Mouse (Mus musculus) kidney, embryonic 16.5 days (tissue): ENCODE measurements around the gene Hsph1. TPM values are rescaled to one million over a fixed set of nuclear protein-coding genes. Genes with fewer than 3 reads are reported as not detected.

Experiments
- ATAC-seq: fragments of 200-750 bp; cut with Nextera tagmentation; 2 replicates; pipeline ENCODE4 v1.8.0; 2017; ENCODE audit warnings: moderate TSS enrichment; ENCODE audit not compliant: low FRiP score, low TSS enrichment
- H3K27ac ChIP-seq: fragments of 300-500 bp; sonication (generic); 2 replicates; pipeline ENCODE4 v1.5.1; 2014; ENCODE audit warnings: low read length
- H3K27me3 ChIP-seq: fragments of 300-500 bp; sonication (generic); 2 replicates; pipeline ENCODE4 v1.6.1; 2014; ENCODE audit warnings: low read length, control low read depth, mixed read lengths; ENCODE audit not compliant: insufficient read depth
- H3K36me3 ChIP-seq: fragments of 300-500 bp; sonication (generic); 2 replicates; pipeline ENCODE4 v1.6.1; 2014; ENCODE audit warnings: low read length, control low read depth, mixed read lengths; ENCODE audit not compliant: insufficient read depth
- H3K4me1 ChIP-seq: fragments of 300-500 bp; sonication (generic); 2 replicates; pipeline ENCODE4 v1.6.1; 2014; ENCODE audit warnings: low read length, control low read depth, mixed read lengths; ENCODE audit not compliant: insufficient read depth
- H3K4me2 ChIP-seq: fragments of 300-500 bp; sonication (generic); replicated peaks from 2 replicates; pipeline ENCODE4 v1.6.1; 2014; ENCODE audit warnings: low read depth, low read length
- H3K4me3 ChIP-seq: fragments of 300-500 bp; sonication (generic); 2 replicates; pipeline ENCODE4 v1.5.1; 2014; ENCODE audit warnings: mild to moderate bottlenecking, low read length
- H3K9ac ChIP-seq: fragments of 300-500 bp; sonication (generic); replicated peaks from 2 replicates; pipeline ENCODE4 v1.6.1; 2014; ENCODE audit warnings: low read length
- H3K9me3 ChIP-seq: fragments of 300-500 bp; sonication (generic); 2 replicates; pipeline ENCODE4 v1.6.1; 2016; ENCODE audit warnings: low read length, control low read depth
- WGBS: fragments of 180-500 bp; shearing (Covaris S2); extraction: QIAGEN DNeasy Blood & Tissue Kit; methylation state at CpG from one replicate; pipeline ENCODE4 v1.1.7; 2014; 5-methylcytosine and 5-hydroxymethylcytosine counted together
- polyA plus RNA-seq: library from polyadenylated mRNA; unstranded; fragments of >200 nt; fragmentation: Nextera tagmentation; extraction: Ambion mirVana; gene quantifications from 2 replicates; pipeline ENCODE4 v1.2.1, GENCODE M21; 2015

Hsph1 gene
- 67.5 and 68.8 TPM in 2 replicates for polyA plus RNA-seq

DNA sequence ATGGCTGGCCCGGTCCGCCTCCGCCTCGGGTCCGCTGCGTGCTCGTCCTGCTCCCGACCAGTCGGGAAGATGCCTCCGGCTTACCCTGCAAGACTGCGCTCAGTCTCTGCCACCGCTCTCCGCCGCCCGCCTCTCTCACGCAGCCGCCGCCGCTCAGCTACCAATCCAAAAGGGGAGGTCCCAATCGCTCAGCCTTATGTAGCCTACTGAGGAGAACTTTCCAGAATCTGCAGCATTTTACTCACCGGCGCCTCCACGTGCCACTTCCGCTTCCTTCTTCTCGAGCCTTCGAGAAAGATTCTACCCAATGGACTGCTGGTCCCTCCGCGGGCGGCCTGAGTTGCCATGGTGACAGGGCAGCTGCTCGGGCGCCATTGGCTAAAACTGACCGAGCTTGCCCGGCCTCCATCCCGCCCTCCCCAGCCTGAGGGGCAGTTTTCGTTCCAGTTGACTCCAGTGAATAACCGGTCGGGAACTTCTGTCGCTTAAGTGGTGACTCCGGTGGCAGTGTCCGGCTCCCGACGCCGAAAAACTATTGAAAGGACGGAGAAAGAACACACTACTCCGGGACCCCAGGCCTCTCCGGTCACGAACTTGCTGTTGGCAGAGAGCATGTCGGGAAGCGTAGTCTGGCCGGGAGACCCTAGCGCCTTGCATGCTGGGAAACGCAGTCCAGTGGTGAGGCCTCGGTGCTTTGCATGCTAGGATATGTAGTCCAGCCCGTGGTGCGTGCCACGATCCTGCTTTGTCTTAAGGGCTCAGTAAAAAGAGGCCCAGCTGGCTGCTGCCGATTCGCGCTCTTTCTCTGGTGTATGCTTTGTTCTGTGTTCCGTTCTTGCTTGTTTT lies at the start of gene Hsph1:
Gene Hsph1 (minus strand): TSS at position 302 of the 846 bp plus-strand sequence.
- H3K4me1 ChIP-seq: peaks cover 20% of the 10 kb centered on the region
- under 1% methylated on average over 59 of the region's 60 CpGs for WGBS
- H3K4me3 ChIP-seq: peak within 1 kb of the TSS; percentile 87
- ATAC-seq: peak; percentile 99
- H3K36me3 ChIP-seq: peaks cover 15% of the 10 kb centered on the region
- H3K27me3 ChIP-seq: no peaks in the 10 kb centered on the region
- peak within 1 kb of the TSS; percentile 83 for H3K9ac ChIP-seq
- H3K4me2 ChIP-seq: peak within 1 kb of the TSS; percentile 91
- no peaks in the 10 kb centered on the region for H3K9me3 ChIP-seq
- peak within 1 kb of the TSS; percentile 85 for H3K27ac ChIP-seq

DNA sequence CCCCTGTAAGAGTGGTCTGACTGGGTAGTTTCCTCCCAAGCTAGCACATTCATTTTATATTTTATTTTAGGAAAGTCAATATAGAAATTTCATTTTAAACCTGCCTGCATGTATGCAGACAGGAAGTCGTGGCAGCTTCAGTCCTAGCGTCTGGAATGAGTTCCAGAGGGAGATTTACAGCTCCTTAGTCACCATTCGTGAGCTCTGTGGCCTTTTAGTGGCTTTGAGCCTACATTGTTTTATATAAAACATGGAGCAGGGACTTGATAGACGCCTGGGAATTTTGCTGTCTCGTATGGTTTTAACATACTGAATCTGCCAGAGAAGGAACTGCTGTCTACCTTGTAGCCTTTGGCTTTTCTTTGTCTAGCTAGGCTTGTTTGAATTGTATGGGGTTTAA lies 44.8 kb upstream of the Hsph1 start:
- WGBS: 38% methylated on average over 5 of the region's 5 CpGs
- H3K4me3 ChIP-seq: no peak overlapping the region
- ATAC-seq: no peak
- no peaks in the 10 kb centered on the region for H3K9me3 ChIP-seq
- H3K4me1 ChIP-seq: peaks cover 17% of the 10 kb centered on the region
- H3K27me3 ChIP-seq: no peaks in the 10 kb centered on the region
- 0 out of 2 replicates have a peak overlapping the region, but pooled peaks have one; percentile 24 for H3K27ac ChIP-seq
- no peaks in the 10 kb centered on the region for H3K36me3 ChIP-seq
- H3K9ac ChIP-seq: no peak overlapping the region
- H3K4me2 ChIP-seq: no peak overlapping the region

DNA sequence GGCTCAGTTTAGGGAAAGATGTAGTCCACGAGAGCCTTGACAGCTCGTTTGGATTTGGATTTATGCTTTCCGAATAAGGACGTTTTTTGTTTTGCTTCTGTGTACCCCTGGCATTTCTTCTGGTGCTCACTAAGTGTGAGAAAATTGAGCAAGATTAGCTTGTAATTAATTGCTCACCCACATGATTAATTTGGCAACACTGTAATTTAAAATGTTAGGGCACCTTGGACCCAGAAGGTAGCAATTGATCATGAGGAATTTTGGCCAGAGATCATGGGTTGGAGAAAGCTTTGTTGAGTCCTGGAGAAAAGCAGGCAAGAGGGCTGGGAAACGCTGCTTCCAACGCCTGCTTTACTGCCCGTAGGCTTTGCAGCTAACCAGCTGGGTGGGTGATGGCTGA lies 43.7 kb upstream of the Hsph1 start:
- no peaks in the 10 kb centered on the region for H3K27me3 ChIP-seq
- 41% methylated on average over 7 of the region's 7 CpGs for WGBS
- peaks cover 17% of the 10 kb centered on the region for H3K4me1 ChIP-seq
- H3K9ac ChIP-seq: no peak overlapping the region
- H3K36me3 ChIP-seq: no peaks in the 10 kb centered on the region
- no peaks in the 10 kb centered on the region for H3K9me3 ChIP-seq
- no peak overlapping the region for H3K27ac ChIP-seq
- peak overlapping the region; percentile 96; the same call in 1 of the 2 replicates for H3K4me2 ChIP-seq
- no peak overlapping the region for H3K4me3 ChIP-seq
- no peak for ATAC-seq

DNA sequence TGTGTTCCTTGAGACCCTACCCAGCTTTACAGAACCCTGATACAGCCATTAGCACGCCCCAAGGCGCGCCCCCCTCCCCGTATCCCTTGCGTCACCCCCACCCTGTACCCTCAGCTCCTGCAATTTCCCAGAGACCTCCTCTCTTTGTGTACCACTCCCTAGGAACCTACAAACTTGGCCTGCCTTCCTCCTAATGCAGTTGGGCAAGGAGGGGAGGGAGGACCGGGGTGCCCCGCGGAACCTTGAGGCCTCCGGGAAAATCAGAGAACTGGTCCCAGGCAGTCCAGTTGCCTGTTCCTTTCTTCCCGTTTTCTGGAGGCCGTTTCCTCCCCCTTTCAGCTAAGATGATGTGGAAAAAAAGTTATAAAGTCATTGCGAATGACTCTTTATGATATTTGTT lies 43.2 kb upstream of the Hsph1 start:
- Histone ChIP-seq H3K9me3 (no peaks in the 10 kb centered on the region), H3K4me2 (peak overlapping the region; percentile 96), H3K27me3 (no peaks in the 10 kb centered on the region), H3K4me1 (peaks cover 17% of the 10 kb centered on the region), H3K27ac (0 out of 2 replicates have a peak overlapping the region, but pooled peaks have one; percentile 34), H3K9ac (peak overlapping the region; percentile 93), H3K36me3 (no peaks in the 10 kb centered on the region), H3K4me3 (peak overlapping the region; percentile 77)
- 13% methylated on average over 12 of the region's 12 CpGs for WGBS
- ATAC-seq: no peak

DNA sequence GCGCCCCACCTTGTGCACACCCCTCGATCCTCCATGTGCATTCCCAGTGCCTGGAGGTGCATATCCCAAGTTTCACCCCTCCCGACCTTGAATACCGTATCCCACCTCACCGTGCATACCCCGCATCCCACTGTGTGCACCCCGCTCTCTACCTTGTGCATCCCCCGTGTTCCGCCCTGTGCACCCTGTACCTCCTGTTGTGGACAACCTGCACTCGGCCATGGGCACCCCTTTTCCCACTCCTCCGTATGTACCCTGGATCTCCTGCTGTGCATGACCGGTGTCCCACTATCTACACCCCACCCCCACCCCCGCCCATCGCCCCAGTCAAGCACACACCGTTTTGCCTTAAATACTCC lies 42.8 kb upstream of the Hsph1 start:
- WGBS: 2% methylated on average over 15 of the region's 15 CpGs

DNA sequence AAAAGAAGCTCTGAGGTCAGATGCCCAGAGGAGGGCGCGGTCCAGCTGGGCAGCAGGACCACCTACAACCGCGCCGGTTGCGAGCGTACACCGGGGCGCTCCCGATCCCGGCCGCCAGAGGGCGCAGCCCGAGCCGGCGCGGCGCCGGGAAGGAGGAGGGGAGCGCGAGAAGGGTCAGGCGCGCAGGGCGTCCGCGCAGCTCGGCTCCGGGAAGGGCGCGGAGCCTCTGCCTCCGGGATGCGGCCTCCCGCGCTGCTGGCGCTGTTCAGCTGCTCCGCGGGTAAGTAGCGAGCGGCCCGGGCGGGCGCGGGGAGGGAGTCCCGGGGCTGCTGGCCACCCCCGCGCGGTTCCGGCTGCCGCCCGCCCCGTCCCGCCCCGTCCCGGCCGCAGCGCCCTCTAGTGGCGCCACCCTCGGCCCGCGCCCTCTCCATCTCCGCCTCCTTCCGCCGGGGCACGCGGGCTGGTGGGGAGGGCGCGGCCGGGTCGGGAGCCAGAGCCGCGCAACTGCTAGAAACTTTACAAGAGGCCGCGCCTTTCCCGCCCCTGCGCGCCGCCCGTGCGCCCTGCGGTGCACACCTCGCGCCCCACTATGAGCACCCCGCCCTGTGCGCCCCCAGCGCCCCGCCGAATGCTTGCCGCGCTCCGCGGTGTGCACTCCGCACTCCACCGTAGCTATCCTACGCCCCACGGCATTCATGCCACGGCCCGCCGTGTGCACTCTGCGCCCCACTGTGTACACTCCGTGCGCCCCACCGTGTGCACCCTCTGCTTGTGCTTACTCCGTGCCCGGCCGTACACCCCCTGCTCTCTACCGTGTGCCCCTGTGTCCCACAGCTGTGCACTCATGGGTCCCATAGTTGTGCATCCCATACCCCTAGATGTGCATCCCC lies 42.2 kb upstream of the Hsph1 start, which contains the start of gene B3glct:
Gene B3glct (plus strand): TSS at position 131 of the 890 bp plus-strand sequence.
- no peaks in the 10 kb centered on the region for H3K9me3 ChIP-seq
- WGBS: under 1% methylated on average over 64 of the region's 106 CpGs
- no peaks in the 10 kb centered on the region for H3K36me3 ChIP-seq
- H3K4me1 ChIP-seq: peaks cover 17% of the 10 kb centered on the region
- H3K27ac ChIP-seq: peak within 1 kb of the TSS; percentile 77
- H3K27me3 ChIP-seq: no peaks in the 10 kb centered on the region
- H3K4me2 ChIP-seq: peak within 1 kb of the TSS; percentile 96
- peak; percentile 97 for ATAC-seq
- peak within 1 kb of the TSS; percentile 77 for H3K4me3 ChIP-seq
- peak within 1 kb of the TSS; percentile 93 for H3K9ac ChIP-seq

More for the DNA sequence above, 42.8 kb upstream of the Hsph1 start:
- H3K4me1 ChIP-seq: peaks cover 17% of the 10 kb centered on the region
- no peaks in the 10 kb centered on the region for H3K36me3 ChIP-seq
- H3K4me2 ChIP-seq: peak overlapping the region; percentile 96
- peak; percentile 49 for ATAC-seq
- H3K4me3 ChIP-seq: peak overlapping the region; percentile 77
- H3K9ac ChIP-seq: peak overlapping the region; percentile 93
- no peaks in the 10 kb centered on the region for H3K9me3 ChIP-seq
- H3K27ac ChIP-seq: no peak overlapping the region
- no peaks in the 10 kb centered on the region for H3K27me3 ChIP-seq

DNA sequence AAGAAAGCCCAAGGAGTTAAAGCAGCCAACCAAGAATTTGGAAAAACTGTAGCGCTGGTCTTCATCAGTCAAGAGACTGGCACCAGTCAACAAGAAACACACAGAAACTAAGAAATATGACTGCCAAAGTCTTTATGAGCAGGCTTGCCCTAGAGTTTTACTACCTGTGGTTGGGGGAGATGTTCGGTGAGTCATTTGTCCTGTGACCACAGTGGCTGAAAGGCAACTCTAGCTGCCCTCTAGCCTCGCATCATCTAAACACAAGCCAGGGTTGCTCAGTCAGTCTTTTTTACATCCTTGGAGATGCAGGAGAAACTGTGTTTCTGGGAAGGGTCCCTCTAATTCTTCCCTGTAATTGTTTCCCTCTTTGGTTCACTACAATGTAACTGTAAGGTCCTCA lies 41.0 kb upstream of the Hsph1 start:
- no peak for ATAC-seq
- Histone ChIP-seq H3K9ac (no peak overlapping the region), H3K9me3 (no peaks in the 10 kb centered on the region), H3K27ac (no peak overlapping the region), H3K4me3 (no peak overlapping the region), H3K36me3 (no peaks in the 10 kb centered on the region), H3K27me3 (no peaks in the 10 kb centered on the region), H3K4me2 (no peak overlapping the region), H3K4me1 (peaks cover 17% of the 10 kb centered on the region)
- WGBS: 88% methylated on average over 3 of the region's 3 CpGs

DNA sequence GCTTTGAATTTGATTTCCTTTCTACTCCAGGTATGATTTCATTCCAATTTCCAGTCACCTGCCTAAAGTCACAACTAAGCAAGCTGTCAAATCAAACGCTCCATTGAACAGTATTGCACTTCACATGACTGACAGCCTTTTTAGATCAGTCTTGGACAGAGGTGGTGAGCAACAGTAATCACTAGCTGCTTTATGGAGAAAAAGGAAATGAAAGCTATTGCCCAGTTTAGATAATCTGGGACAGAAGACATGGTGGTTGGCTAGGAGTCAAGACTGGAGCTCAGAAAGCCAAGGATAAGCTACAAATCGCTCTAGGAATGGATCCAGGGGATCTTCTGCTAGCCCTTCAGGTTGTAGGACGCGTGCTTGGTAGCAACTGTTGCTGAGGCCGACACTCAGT lies 27.2 kb upstream of the Hsph1 start:
- WGBS: 87% methylated on average over 5 of the region's 5 CpGs
- Histone ChIP-seq H3K27me3 (no peaks in the 10 kb centered on the region), H3K36me3 (no peaks in the 10 kb centered on the region), H3K27ac (no peak overlapping the region), H3K9ac (no peak overlapping the region), H3K9me3 (0 out of 2 replicates have a peak, but pooled peaks cover 4% of the 10 kb centered on the region), H3K4me1 (no peaks in the 10 kb centered on the region), H3K4me3 (no peak overlapping the region), H3K4me2 (no peak overlapping the region)
- no peak for ATAC-seq

DNA sequence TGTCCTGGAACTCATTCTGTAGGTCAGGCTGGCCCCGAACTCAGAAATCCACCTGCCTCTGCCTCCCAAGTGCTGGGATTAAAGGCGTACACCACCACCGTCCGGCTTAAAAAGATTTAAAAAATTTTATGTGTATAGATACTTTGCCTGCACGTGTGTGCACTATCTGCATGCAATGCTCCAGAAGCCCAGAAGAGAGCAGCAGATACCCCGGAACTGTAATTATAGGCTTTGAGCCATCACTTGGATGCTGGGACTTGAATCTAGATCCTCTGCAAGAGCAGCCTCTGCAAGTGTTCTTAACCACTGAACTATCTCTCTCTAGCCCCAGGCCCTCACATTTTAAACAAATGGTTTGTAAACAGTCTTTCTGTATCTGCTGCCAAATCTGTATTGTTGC lies 26.8 kb upstream of the Hsph1 start:
- ATAC-seq: no peak
- Histone ChIP-seq H3K36me3 (no peaks in the 10 kb centered on the region), H3K9ac (no peak overlapping the region), H3K27ac (no peak overlapping the region), H3K4me1 (no peaks in the 10 kb centered on the region), H3K9me3 (0 out of 2 replicates have a peak, but pooled peaks cover 4% of the 10 kb centered on the region), H3K4me3 (no peak overlapping the region), H3K27me3 (no peaks in the 10 kb centered on the region), H3K4me2 (no peak overlapping the region)
- WGBS: 91% methylated on average over 6 of the region's 6 CpGs
